Mouse (Mus musculus) neural tube, embryonic 15.5 days (tissue): Measurements from ENCODE around the gene Apoa4. TPM values are rescaled to one million over a fixed set of nuclear protein-coding genes. Genes with fewer than 3 reads are reported as not detected.

Experiments
- ATAC-seq: fragments of 200-750 bp; cut with Nextera tagmentation; 2 replicates; pipeline ENCODE4 v1.8.0; 2017; ENCODE audit warnings: mild to moderate bottlenecking, moderate TSS enrichment, moderate library complexity; ENCODE audit not compliant: low FRiP score
- H3K27ac ChIP-seq: fragments of 300-500 bp; sonication (generic); replicated peaks from 2 replicates; pipeline ENCODE4 v1.5.1; 2015; ENCODE audit warnings: mild to moderate bottlenecking, inconsistent platforms
- H3K27me3 ChIP-seq: fragments of 300-500 bp; sonication (generic); replicated peaks from 2 replicates; pipeline ENCODE4 v1.6.1; 2015; ENCODE audit warnings: inconsistent platforms
- H3K36me3 ChIP-seq: fragments of 300-500 bp; sonication (generic); 2 replicates; pipeline ENCODE4 v1.6.1; 2015; ENCODE audit warnings: inconsistent platforms
- H3K4me1 ChIP-seq: fragments of 300-500 bp; sonication (generic); 2 replicates; pipeline ENCODE4 v1.6.1; 2015; ENCODE audit warnings: inconsistent platforms
- H3K4me2 ChIP-seq: fragments of 300-500 bp; sonication (generic); 2 replicates; pipeline ENCODE4 v1.6.1; 2015; ENCODE audit warnings: inconsistent platforms, mild to moderate bottlenecking, moderate library complexity
- H3K4me3 ChIP-seq: fragments of 300-500 bp; sonication (generic); replicated peaks from 2 replicates; pipeline ENCODE4 v1.5.1; 2015; ENCODE audit warnings: mild to moderate bottlenecking, inconsistent platforms
- H3K9ac ChIP-seq: fragments of 300-500 bp; sonication (generic); replicated peaks from 2 replicates; pipeline ENCODE4 v1.6.1; 2015; ENCODE audit warnings: mild to moderate bottlenecking, inconsistent platforms
- H3K9me3 ChIP-seq: fragments of 300-500 bp; sonication (generic); replicated peaks from 2 replicates; pipeline ENCODE4 v1.6.1; 2016; ENCODE audit warnings: inconsistent platforms
- WGBS: fragments of 180-500 bp; shearing (Covaris S2); methylation state at CpG from one replicate; pipeline ENCODE4 v1.1.7; 2015; ENCODE audit warnings: mixed read lengths; 5-methylcytosine and 5-hydroxymethylcytosine counted together
- polyA plus RNA-seq: library from polyadenylated mRNA; unstranded; fragments of >200 nt; fragmentation: Nextera tagmentation; extraction: Ambion mirVana; gene quantifications from 2 replicates; pipeline ENCODE4 v1.2.1, GENCODE M21; 2015

The Apoa4 gene
- polyA plus RNA-seq, 1 experiment from 2014 or later = not detected

GRCm38 (mm10) chr9:46210473-46210872 is 30.0 kb upstream of the Apoa4 start:
- no peaks in the 10 kb centered on the region for H3K9me3 ChIP-seq
- H3K27ac ChIP-seq = no peak overlapping the region
- H3K9ac ChIP-seq = no peak overlapping the region
- WGBS = 92% methylated on average over 12 of the region's 12 CpGs
- H3K4me3 ChIP-seq = no peak overlapping the region
- no peak for ATAC-seq
- no peak overlapping the region for H3K4me2 ChIP-seq
- H3K27me3 ChIP-seq = no peaks in the 10 kb centered on the region
- H3K4me1 ChIP-seq = no peaks in the 10 kb centered on the region
- peaks cover 78% of the 10 kb centered on the region for H3K36me3 ChIP-seq

GRCm38 (mm10) chr9:46214276-46214675 is 26.2 kb upstream of the Apoa4 start:
- H3K4me2 ChIP-seq = no peak overlapping the region
- H3K4me1 ChIP-seq = no peaks in the 10 kb centered on the region
- H3K9me3 ChIP-seq = no peaks in the 10 kb centered on the region
- WGBS = 93% methylated on average over 4 of the region's 4 CpGs
- no peak for ATAC-seq
- peaks cover 45% of the 10 kb centered on the region for H3K36me3 ChIP-seq
- H3K4me3 ChIP-seq = no peak overlapping the region
- H3K27ac ChIP-seq = no peak overlapping the region
- no peaks in the 10 kb centered on the region for H3K27me3 ChIP-seq
- H3K9ac ChIP-seq = no peak overlapping the region

DNA sequence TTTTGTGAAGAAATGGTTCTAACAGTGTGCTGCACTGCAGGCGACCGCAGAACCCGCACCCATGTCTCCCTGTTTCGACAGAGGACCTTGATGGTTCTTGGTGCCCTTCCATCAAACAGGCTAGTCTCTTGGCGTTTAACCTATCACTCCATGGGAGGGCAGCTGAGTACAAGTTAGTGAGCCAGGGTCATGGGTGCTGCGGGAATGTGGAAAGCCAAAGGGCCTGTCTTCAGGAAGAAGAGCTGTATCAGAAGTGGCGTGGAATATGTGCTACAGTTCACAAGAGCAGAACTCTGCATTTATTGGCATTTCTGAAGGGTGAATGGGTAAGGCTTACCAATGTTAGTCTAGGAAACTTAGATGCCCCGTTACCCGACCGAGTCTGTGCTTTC is 25.6 kb upstream of the Apoa4 start:
- Histone ChIP-seq H3K9me3 (no peaks in the 10 kb centered on the region), H3K27ac (no peak overlapping the region), H3K27me3 (no peaks in the 10 kb centered on the region), H3K4me1 (no peaks in the 10 kb centered on the region), H3K4me2 (no peak overlapping the region), H3K36me3 (peaks cover 45% of the 10 kb centered on the region), H3K9ac (no peak overlapping the region), H3K4me3 (no peak overlapping the region)
- WGBS = 95% methylated on average over 10 of the region's 10 CpGs
- no peak for ATAC-seq

GRCm38 (mm10) chr9:46215338-46216322 is 24.9 kb upstream of the Apoa4 start:
- WGBS = 87% methylated on average over 11 of the region's 11 CpGs
- Histone ChIP-seq H3K36me3 (peaks cover 45% of the 10 kb centered on the region), H3K27me3 (no peaks in the 10 kb centered on the region), H3K4me1 (no peaks in the 10 kb centered on the region), H3K9ac (no peak overlapping the region), H3K27ac (no peak overlapping the region), H3K4me3 (no peak overlapping the region), H3K9me3 (no peaks in the 10 kb centered on the region), H3K4me2 (no peak overlapping the region)
- ATAC-seq = no peak

- Histone ChIP-seq H3K9ac (no peak overlapping the region), H3K4me2 (no peak overlapping the region), H3K4me3 (no peak overlapping the region), H3K4me1 (no peaks in the 10 kb centered on the region), H3K27ac (no peak overlapping the region), H3K36me3 (peaks cover 44% of the 10 kb centered on the region), H3K9me3 (no peaks in the 10 kb centered on the region), H3K27me3 (no peaks in the 10 kb centered on the region)
- ATAC-seq = no peak
- whole genome bisulfite sequencing = 97% methylated on average over 13 of the region's 13 CpGs
These were observed 23.6 kb upstream of the Apoa4 start for GRCm38 (mm10) chr9:46216744-46217470.

GRCm38 (mm10) chr9:46218176-46218575 is 22.3 kb upstream of the Apoa4 start:
- 84% methylated on average over 9 of the region's 9 CpGs for WGBS
- Histone ChIP-seq H3K36me3 (peaks cover 45% of the 10 kb centered on the region), H3K9me3 (no peaks in the 10 kb centered on the region), H3K27me3 (no peaks in the 10 kb centered on the region), H3K9ac (no peak overlapping the region), H3K4me3 (no peak overlapping the region), H3K27ac (no peak overlapping the region), H3K4me2 (no peak overlapping the region), H3K4me1 (no peaks in the 10 kb centered on the region)
- no peak for ATAC-seq

DNA sequence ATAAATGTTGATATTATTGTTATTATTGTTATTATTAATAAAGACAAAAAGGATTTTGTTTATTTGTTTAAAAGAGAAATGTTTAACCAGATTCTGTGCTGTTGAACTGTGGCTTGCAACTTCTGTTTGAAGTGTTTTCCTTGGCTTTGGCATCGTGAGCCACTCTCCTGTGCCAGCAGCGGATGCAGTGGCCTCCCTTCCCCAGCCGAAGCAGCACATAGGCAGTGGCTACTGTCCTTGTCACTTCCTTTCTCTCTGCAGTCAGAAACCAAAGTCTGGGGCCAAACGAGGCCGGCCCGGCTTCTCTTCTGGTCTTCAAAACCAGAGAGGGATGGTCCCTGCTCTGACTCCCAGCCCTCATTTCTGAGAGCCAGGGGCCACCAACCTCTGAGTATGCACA is 17.4 kb upstream of the Apoa4 start:
- WGBS = 88% methylated on average over 6 of the region's 6 CpGs

GRCm38 (mm10) chr9:46224101-46224500 is 16.4 kb upstream of the Apoa4 start:
- H3K4me1 ChIP-seq = no peaks in the 10 kb centered on the region
- H3K9me3 ChIP-seq = no peaks in the 10 kb centered on the region
- H3K4me2 ChIP-seq = no peak overlapping the region
- H3K9ac ChIP-seq = no peak overlapping the region
- ATAC-seq = no peak
- H3K27me3 ChIP-seq = no peaks in the 10 kb centered on the region
- 92% methylated on average over 3 of the region's 3 CpGs for WGBS
- H3K27ac ChIP-seq = no peak overlapping the region
- H3K4me3 ChIP-seq = no peak overlapping the region
- peaks cover 49% of the 10 kb centered on the region for H3K36me3 ChIP-seq

More for the DNA sequence above, 17.4 kb upstream of the Apoa4 start:
- Histone ChIP-seq H3K36me3 (peaks cover 49% of the 10 kb centered on the region), H3K9me3 (no peaks in the 10 kb centered on the region), H3K27me3 (no peaks in the 10 kb centered on the region), H3K4me2 (no peak overlapping the region), H3K27ac (no peak overlapping the region), H3K9ac (no peak overlapping the region), H3K4me1 (no peaks in the 10 kb centered on the region), H3K4me3 (no peak overlapping the region)
- ATAC-seq = no peak

GRCm38 (mm10) chr9:46224945-46225660 is 15.4 kb upstream of the Apoa4 start:
- H3K9me3 ChIP-seq = no peaks in the 10 kb centered on the region
- no peak overlapping the region for H3K9ac ChIP-seq
- peaks cover 43% of the 10 kb centered on the region for H3K36me3 ChIP-seq
- 72% methylated on average over 5 of the region's 5 CpGs for WGBS
- no peaks in the 10 kb centered on the region for H3K27me3 ChIP-seq
- H3K27ac ChIP-seq = no peak overlapping the region
- peaks cover 8% of the 10 kb centered on the region; the same call in 1 of the 2 replicates for H3K4me1 ChIP-seq
- no peak for ATAC-seq
- no peak overlapping the region for H3K4me2 ChIP-seq
- no peak overlapping the region for H3K4me3 ChIP-seq

- no peak overlapping the region for H3K4me3 ChIP-seq
- H3K27ac ChIP-seq = no peak overlapping the region
- no peaks in the 10 kb centered on the region for H3K9me3 ChIP-seq
- no peak overlapping the region for H3K9ac ChIP-seq
- H3K4me1 ChIP-seq = peaks cover 17% of the 10 kb centered on the region
- H3K27me3 ChIP-seq = no peaks in the 10 kb centered on the region
- H3K36me3 ChIP-seq = peaks cover 24% of the 10 kb centered on the region
- ATAC-seq = no peak
- WGBS = 90% methylated on average over 3 of the region's 3 CpGs
- H3K4me2 ChIP-seq = no peak overlapping the region
These were observed 13.4 kb upstream of the Apoa4 start for GRCm38 (mm10) chr9:46227064-46227614.

- WGBS = 74% methylated on average over 9 of the region's 9 CpGs
- Histone ChIP-seq H3K4me3 (no peak within 1 kb of the TSS), H3K27ac (no peak within 1 kb of the TSS), H3K27me3 (no peaks in the 10 kb centered on the region), H3K4me1 (peaks cover 17% of the 10 kb centered on the region), H3K9ac (no peak within 1 kb of the TSS), H3K9me3 (no peaks in the 10 kb centered on the region), H3K36me3 (peaks cover 12% of the 10 kb centered on the region), H3K4me2 (no peak within 1 kb of the TSS)
- ATAC-seq = no peak
These were observed 12.0 kb upstream of the Apoa4 start, which contains the start of gene Apoa1 for GRCm38 (mm10) chr9:46228491-46228890. TSS of gene Apoa1 (plus strand) at chr9:46228580.
